Mouse (Mus musculus) hindbrain, embryonic 16.5 days (tissue): ENCODE results near the gene Pld5. TPM values are rescaled to one million over a fixed set of nuclear protein-coding genes. Genes with fewer than 3 reads are reported as not detected.

Experiments
- ATAC-seq: fragments of 200-750 bp; cut with Nextera tagmentation; 2 replicates; pipeline ENCODE4 v1.8.0; 2017; ENCODE audit warnings: moderate TSS enrichment, moderate library complexity
- H3K27ac ChIP-seq: fragments of 300-500 bp; sonication (generic); 2 replicates; pipeline ENCODE4 v1.5.1; 2014; ENCODE audit warnings: low read depth, mild to moderate bottlenecking, control low read depth, low read length, moderate library complexity
- H3K27me3 ChIP-seq: fragments of 300-500 bp; sonication (generic); replicated peaks from 2 replicates; pipeline ENCODE4 v1.6.1; 2014; ENCODE audit warnings: low read length; ENCODE audit not compliant: control insufficient read depth, insufficient read depth
- H3K36me3 ChIP-seq: fragments of 300-500 bp; sonication (generic); 2 replicates; pipeline ENCODE4 v1.6.1; 2014; ENCODE audit warnings: mild to moderate bottlenecking, low read length, moderate library complexity, mixed read lengths; ENCODE audit not compliant: control insufficient read depth, insufficient read depth
- H3K4me1 ChIP-seq: fragments of 300-500 bp; sonication (generic); 2 replicates; pipeline ENCODE4 v1.6.1; 2014; ENCODE audit warnings: low read depth, low read length; ENCODE audit not compliant: control insufficient read depth, insufficient read depth
- H3K4me2 ChIP-seq: fragments of 300-500 bp; sonication (generic); 2 replicates; pipeline ENCODE4 v1.6.1; 2014; ENCODE audit warnings: mild to moderate bottlenecking, low read length, control low read depth, moderate library complexity
- H3K4me3 ChIP-seq: fragments of 300-500 bp; sonication (generic); 2 replicates; pipeline ENCODE4 v1.5.1; 2014; ENCODE audit warnings: mild to moderate bottlenecking, low read length, control low read depth, moderate library complexity
- H3K9ac ChIP-seq: fragments of 300-500 bp; sonication (generic); 2 replicates; pipeline ENCODE4 v1.6.1; 2014; ENCODE audit warnings: low read depth, mild to moderate bottlenecking, control low read depth, low read length, moderate library complexity
- H3K9me3 ChIP-seq: fragments of 300-500 bp; sonication (generic); 2 replicates; pipeline ENCODE4 v1.6.1; 2014; ENCODE audit warnings: mild to moderate bottlenecking, low read length, moderate library complexity; ENCODE audit not compliant: control insufficient read depth
- WGBS: fragments of 180-500 bp; shearing (Covaris S2); extraction: QIAGEN DNeasy Blood & Tissue Kit; methylation state at CpG from one replicate; pipeline ENCODE4 v1.1.7; 2014; 5-methylcytosine and 5-hydroxymethylcytosine counted together
- polyA plus RNA-seq: library from polyadenylated mRNA; unstranded; fragments of >200 nt; fragmentation: Nextera tagmentation; extraction: Ambion mirVana; gene quantifications from 2 replicates; pipeline ENCODE4 v1.2.1, GENCODE M21; 2015

The Pld5 gene
- polyA plus RNA-seq, 1 experiment from 2014 or later = 5.4 TPM

DNA sequence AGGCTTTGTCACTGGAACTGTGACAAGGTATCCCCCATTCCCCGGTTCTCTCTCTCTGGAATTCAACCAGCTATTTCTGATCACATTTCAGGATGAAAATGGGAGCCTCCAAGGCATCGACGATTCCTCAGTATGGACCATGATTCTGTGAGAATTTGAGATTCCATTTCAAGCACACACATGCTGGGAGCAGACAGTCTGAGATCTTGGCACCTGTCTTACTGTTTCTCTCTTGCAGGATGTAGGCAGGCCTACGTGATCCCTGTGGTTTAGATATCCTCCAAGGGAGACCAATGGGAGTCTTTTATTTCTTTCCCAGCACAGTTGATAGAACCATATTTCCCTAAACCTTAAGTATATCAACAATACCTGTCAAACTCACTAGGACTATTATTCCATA lies 159.5 kb downstream of the Pld5 start:
- H3K9ac ChIP-seq = no peak overlapping the region
- H3K27me3 ChIP-seq = no peaks in the 10 kb centered on the region
- H3K4me2 ChIP-seq = no peak overlapping the region
- no peaks in the 10 kb centered on the region for H3K4me1 ChIP-seq
- ATAC-seq = no peak
- 86% methylated on average over 4 of the region's 4 CpGs for WGBS
- no peaks in the 10 kb centered on the region for H3K9me3 ChIP-seq
- H3K4me3 ChIP-seq = no peak overlapping the region
- H3K27ac ChIP-seq = no peak overlapping the region
- H3K36me3 ChIP-seq = no peaks in the 10 kb centered on the region

DNA sequence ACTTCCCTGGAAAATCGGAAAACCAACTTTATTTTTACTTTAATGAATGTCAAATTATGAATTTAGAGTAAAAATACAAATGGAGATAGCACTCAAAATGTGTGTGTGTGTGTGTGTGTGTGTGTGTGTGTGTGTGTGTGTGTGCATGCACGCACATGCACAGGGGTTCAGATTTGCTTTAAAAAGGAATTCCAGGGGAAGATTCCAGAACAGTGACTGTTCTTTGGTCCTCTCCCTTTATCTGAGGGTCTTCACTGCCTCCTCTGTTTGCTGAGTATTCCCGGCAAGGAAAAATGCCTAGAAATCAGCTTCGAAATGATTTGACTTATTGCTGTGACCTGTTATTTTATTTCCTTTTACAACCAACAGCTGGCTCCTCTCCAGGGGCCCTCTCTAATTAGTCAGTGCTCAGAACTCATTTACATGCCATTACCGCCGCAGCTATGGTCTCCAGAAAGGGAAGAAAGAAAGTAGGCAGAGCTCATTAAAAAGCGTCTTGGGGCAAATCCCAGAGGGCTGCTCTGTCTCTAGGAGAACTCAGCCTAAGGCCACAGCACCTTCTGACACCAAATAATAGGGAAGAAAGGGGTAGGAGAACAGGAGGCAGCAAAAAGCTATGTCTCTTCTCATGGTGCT lies 176.3 kb downstream of the Pld5 start:
- Histone ChIP-seq H3K4me1 (peaks cover 2% of the 10 kb centered on the region), H3K4me3 (no peak overlapping the region), H3K9me3 (no peaks in the 10 kb centered on the region), H3K27me3 (no peaks in the 10 kb centered on the region), H3K36me3 (no peaks in the 10 kb centered on the region), H3K9ac (no peak overlapping the region), H3K4me2 (0 out of 2 replicates have a peak overlapping the region, but pooled peaks have one; percentile 2), H3K27ac (peak overlapping the region; percentile 19; the same call in 1 of the 2 replicates)
- ATAC-seq = peak; percentile 92
- 20% methylated on average over 7 of the region's 7 CpGs for WGBS

DNA sequence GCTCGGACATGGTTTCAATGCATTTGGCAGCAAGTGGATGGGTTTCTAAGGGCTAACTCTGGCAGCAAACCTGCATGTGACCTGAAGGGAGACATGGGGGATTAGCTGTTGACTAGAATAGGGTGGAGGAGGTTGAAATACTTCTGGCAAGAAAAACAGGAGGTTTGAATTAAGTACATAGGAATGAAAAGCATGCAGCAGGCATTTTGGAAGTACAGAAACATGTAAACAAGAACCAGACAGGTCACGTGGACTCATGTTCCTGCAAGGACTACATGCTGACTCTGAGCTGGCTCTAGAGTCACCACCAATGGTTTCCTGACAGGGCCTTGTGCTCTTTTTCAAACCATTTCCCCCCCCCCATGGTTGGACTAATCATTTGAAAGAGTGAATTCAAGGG lies 183.0 kb downstream of the Pld5 start:
- Histone ChIP-seq H3K9ac (no peak overlapping the region), H3K27me3 (no peaks in the 10 kb centered on the region), H3K36me3 (no peaks in the 10 kb centered on the region), H3K4me3 (no peak overlapping the region), H3K27ac (no peak overlapping the region), H3K4me1 (no peaks in the 10 kb centered on the region), H3K9me3 (no peaks in the 10 kb centered on the region), H3K4me2 (no peak overlapping the region)
- WGBS = 74% methylated on average over 2 of the region's 2 CpGs
- no peak for ATAC-seq

DNA sequence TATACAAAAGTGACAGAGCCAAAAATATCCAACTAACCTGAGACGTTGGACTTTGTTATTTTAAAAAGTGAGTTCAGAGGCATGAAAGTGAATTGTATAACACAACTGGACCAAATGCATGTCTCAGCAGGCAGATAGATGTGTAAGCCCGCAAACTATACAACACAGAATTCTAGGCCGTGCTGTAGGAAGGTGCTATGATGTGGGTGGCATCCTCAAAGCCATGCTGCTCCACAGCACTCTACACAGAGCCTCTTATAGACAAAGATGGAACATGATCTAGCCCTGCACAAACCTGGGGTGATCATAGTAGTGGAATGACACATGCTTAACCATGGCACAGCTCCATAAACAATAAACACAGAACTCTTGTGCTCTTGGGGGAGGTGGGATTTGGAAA lies 185.7 kb downstream of the Pld5 start:
- no peak overlapping the region for H3K4me3 ChIP-seq
- whole genome bisulfite sequencing = 90% methylated on average over 3 of the region's 3 CpGs
- H3K9me3 ChIP-seq = no peaks in the 10 kb centered on the region
- H3K27ac ChIP-seq = no peak overlapping the region
- H3K4me1 ChIP-seq = peaks cover 2% of the 10 kb centered on the region; the same call in 1 of the 2 replicates
- H3K36me3 ChIP-seq = no peaks in the 10 kb centered on the region
- no peaks in the 10 kb centered on the region for H3K27me3 ChIP-seq
- no peak overlapping the region for H3K4me2 ChIP-seq
- ATAC-seq = no peak
- no peak overlapping the region for H3K9ac ChIP-seq

DNA sequence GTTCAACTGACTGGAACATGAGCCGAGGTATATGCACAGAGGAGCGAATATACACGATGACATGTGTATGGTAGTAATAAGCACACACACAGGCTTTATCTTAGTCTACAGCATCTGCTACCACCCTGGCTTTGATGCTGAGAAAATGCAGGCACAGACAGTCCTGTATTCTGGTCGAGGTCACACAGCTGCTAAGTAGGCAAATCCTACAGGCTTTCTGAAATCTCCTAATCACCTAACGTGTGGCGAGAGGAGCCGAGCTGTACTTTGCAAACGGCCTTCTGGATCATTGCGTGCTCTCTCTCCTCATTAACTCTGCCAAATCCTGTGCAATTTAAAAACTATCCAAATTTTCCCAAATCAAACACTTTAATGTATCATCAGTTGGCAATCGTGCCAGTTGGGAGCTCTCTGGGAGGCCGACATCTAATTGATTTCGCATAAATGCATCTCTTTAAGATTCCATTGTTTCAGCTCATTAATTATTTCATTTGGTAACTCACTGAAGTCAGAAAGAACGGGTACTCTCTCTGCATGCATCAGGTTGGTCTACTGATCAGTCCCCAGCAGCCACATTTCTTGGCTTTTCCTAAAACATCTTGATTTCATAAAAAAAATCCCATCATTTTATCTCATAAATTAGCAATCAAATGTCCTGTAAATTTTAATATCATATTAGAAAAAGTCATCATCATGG lies 189.0 kb downstream of the Pld5 start:
- Histone ChIP-seq H3K27ac (no peak overlapping the region), H3K4me1 (peaks cover 2% of the 10 kb centered on the region; the same call in 1 of the 2 replicates), H3K4me3 (no peak overlapping the region), H3K9ac (no peak overlapping the region), H3K27me3 (no peaks in the 10 kb centered on the region), H3K36me3 (no peaks in the 10 kb centered on the region), H3K4me2 (no peak overlapping the region), H3K9me3 (no peaks in the 10 kb centered on the region)
- ATAC-seq = peak; percentile 73
- WGBS = 48% methylated on average over 13 of the region's 13 CpGs

DNA sequence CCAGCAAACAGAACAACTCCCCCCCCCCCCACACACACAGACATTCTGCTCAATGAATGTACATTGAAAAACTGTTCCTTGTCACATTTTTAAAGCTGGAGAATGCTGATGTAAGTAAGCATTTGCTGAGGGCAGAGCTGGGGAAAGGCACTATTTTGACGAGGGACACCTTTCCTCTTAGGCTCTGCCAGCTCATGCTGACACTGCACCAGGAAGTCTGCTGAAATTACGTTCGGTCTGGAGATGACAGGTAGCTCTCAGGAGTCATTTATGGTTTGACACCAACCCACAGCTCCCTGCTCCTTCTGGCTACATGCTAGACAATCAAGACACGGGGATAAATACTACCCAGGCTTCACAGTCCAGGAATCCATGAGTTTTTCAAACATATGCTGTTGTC lies 192.8 kb downstream of the Pld5 start:
- no peak overlapping the region for H3K4me2 ChIP-seq
- H3K9ac ChIP-seq = no peak overlapping the region
- H3K27ac ChIP-seq = peak overlapping the region; percentile 6; the same call in 1 of the 2 replicates
- no peak overlapping the region for H3K4me3 ChIP-seq
- no peaks in the 10 kb centered on the region for H3K27me3 ChIP-seq
- H3K4me1 ChIP-seq = peaks cover 2% of the 10 kb centered on the region; the same call in 1 of the 2 replicates
- ATAC-seq = peak; percentile 34; the same call in 1 of the 2 replicates
- H3K36me3 ChIP-seq = no peaks in the 10 kb centered on the region
- 42% methylated on average over 4 of the region's 4 CpGs for WGBS
- H3K9me3 ChIP-seq = no peaks in the 10 kb centered on the region

DNA sequence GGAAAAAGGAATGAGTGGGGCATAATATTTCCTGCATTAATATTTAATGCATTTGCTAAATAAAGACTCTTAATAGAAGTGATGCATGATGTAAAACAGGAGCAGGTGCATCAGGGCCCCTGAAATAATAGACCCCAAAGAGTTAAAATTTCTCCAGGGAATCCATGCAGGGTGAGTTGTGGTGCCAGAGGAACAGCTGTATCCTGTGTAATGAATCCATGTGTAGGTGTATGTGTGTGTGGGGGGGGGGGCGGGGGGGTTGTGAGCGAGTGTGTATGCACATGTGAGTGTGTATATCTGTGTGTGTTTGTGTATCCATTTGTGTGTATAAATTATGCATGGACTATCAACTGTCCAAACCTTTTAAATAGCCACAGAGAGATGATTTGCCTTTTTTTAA lies 194.1 kb downstream of the Pld5 start:
- Histone ChIP-seq H3K9me3 (no peaks in the 10 kb centered on the region), H3K36me3 (no peaks in the 10 kb centered on the region), H3K4me1 (peaks cover 2% of the 10 kb centered on the region; the same call in 1 of the 2 replicates), H3K27ac (no peak overlapping the region), H3K4me2 (no peak overlapping the region), H3K9ac (no peak overlapping the region), H3K4me3 (no peak overlapping the region), H3K27me3 (no peaks in the 10 kb centered on the region)
- 0 out of 2 replicates have a peak, but pooled peaks have one; percentile 3 for ATAC-seq
- 66% methylated on average over 2 of the region's 2 CpGs for WGBS

DNA sequence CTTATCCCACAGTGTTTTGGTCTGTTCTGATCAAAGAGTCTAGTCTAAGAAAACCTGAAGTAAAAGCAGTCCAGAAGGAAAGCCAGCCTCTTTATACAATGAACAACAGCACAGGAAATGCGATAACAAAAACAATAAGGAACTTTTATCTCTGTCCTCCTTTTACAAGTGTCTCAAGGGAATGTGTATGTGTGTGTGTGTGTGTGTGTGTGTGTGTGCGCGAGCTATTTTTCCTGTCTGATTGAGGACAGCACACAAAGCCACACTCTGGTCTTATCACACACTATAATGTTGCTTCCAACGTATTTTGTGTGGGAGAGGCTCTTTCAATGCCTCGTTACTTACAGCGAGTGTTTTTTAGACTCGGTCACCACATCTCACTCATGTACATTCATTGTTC lies 196.7 kb downstream of the Pld5 start:
- no peak for ATAC-seq
- Histone ChIP-seq H3K4me2 (no peak overlapping the region), H3K9me3 (no peaks in the 10 kb centered on the region), H3K27ac (no peak overlapping the region), H3K4me3 (no peak overlapping the region), H3K36me3 (no peaks in the 10 kb centered on the region), H3K4me1 (peaks cover 6% of the 10 kb centered on the region), H3K27me3 (no peaks in the 10 kb centered on the region), H3K9ac (no peak overlapping the region)
- WGBS = 85% methylated on average over 7 of the region's 7 CpGs

DNA sequence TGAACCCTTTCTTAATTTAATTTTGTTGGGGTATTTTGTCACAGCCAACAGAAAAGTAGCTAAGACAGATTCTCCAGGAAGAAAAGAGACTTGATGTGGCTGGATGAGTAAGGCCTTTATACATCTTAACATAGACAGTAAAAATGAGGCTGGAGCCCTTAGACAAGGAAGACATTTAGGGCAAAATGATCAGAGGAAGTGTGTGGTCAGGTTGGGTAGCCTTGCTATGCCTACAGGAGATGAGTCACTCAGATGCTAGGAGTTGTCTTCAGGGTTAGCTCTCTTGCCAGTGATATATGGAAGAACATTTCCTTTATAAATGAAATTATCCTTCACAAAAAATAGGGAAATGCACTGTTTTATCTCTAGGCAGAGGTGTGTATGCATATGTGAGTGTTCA lies 198.3 kb downstream of the Pld5 start:
- H3K4me3 ChIP-seq = no peak overlapping the region
- ATAC-seq = no peak
- H3K4me2 ChIP-seq = no peak overlapping the region
- no peak overlapping the region for H3K27ac ChIP-seq
- no peaks in the 10 kb centered on the region for H3K36me3 ChIP-seq
- no peak overlapping the region for H3K9ac ChIP-seq
- H3K4me1 ChIP-seq = peaks cover 6% of the 10 kb centered on the region
- H3K9me3 ChIP-seq = no peaks in the 10 kb centered on the region
- H3K27me3 ChIP-seq = no peaks in the 10 kb centered on the region
